Comparison of ENCODE assay signal across 2 mouse cellular contexts in the genomic region with DNA sequence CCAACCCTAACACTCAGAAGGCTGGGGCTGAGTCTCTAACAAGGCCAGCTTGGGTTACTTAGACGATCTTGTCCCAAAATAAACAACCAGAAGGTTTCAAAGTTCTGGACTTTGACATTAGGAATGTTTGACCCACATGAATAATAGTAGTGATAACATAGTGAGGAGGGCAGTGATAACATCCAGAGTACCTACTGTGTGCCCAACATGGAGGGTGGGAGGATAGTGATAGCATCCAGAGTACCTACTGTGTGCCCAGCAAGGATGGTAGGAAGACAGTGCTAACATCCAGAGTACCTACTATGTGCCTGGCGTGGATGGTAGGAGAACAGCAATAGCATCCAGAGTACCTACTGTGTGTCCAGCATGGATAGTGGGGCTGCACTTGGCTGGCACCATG.
TF ChIP-seq lines count a peak whose summit lies in the region.

No protein-coding gene starts in this region.

TF ChIP-seq in CH12.LX, 34 proteins besides CTCF, POLR2A, EP300 and RAD21:
- TF ChIP-seq ZKSCAN1 (IDR thresholded peaks at IDR 0.05; ENCODE audit: borderline replicate concordance, low read depth, low read length): peak; percentile 72
- TF ChIP-seq E2F4 (IDR thresholded peaks at IDR 0.05; ENCODE audit: insufficient replicate concordance, low read depth, low read length): no peak

TF ChIP-seq in MEL, 35 proteins besides CTCF, POLR2A, EP300 and RAD21:
- TF ChIP-seq NRF1 (IDR thresholded peaks at IDR 0.05; ENCODE audit: insufficient read depth, low read depth, low read length, poor library complexity, severe bottlenecking) (no peak), TAL1 (IDR thresholded peaks at IDR 0.05; ENCODE audit: low read length) (no peak), ZKSCAN1 (IDR thresholded peaks at IDR 0.05; ENCODE audit: low read depth, low read length) (peak; percentile 97), MAFK (IDR thresholded peaks at IDR 0.05; ENCODE audit: borderline replicate concordance, low read depth, low read length) (no peak)
